Mouse (Mus musculus) liver, embryonic 14.5 days (tissue): ENCODE measurements around the gene Anks1b.

Source experiments
- CTCF ChIP-seq: IDR thresholded peaks from 2 replicates; pipeline ENCODE4 v1.5.1; 2016; ENCODE audit warnings: antibody characterized with exemption, low read depth, control low read depth
- EP300 ChIP-seq: IDR thresholded peaks from 2 replicates; pipeline ENCODE4 v1.6.1; 2016; ENCODE audit warnings: antibody characterized with exemption, low read depth

DNA sequence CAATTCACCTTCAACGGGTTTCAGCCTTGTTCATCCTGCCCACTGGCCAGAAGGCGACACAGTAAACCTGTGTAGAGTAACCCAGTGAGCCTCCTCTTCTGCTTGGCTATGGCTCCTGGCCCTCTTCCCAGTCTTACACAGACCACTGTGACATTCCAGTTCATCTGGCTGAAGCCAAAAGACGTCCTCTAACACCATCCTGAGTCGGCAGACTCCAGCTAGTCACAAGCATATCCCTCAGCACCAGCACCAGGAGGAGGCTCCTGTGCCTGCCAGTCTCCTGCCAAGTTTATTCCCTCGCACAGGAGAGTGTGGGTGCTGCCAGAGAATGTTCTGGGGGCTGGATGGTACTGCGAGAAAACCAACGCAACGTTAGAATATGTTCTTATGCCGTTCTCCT is 879.8 kb downstream of the Anks1b start:
- TF ChIP-seq EP300 (no peak), CTCF (no peak)
